Mouse (Mus musculus) liver, embryonic 16.5 days (tissue): ENCODE measurements around the gene Pygm. TPM values are rescaled to one million over a fixed set of nuclear protein-coding genes. Genes with fewer than 3 reads are reported as not detected.
A peak's percentile ranks its signal among the peaks of the same experiment; 100 is the strongest.

Experiments used
- ATAC-seq: fragments of 200-750 bp; cut with Nextera tagmentation; 2 replicates; pipeline ENCODE4 v1.8.0; 2017; ENCODE audit warnings: low read depth, mild to moderate bottlenecking, moderate number of reproducible peaks, moderate library complexity
- H3K27ac ChIP-seq: fragments of 300-500 bp; sonication (generic); 2 replicates; pipeline ENCODE4 v1.5.1; 2014; ENCODE audit warnings: mild to moderate bottlenecking, low read length
- H3K27me3 ChIP-seq: fragments of 300-500 bp; sonication (generic); 2 replicates; pipeline ENCODE4 v1.6.1; 2014; ENCODE audit warnings: low read depth, low read length, mixed read lengths; ENCODE audit not compliant: control insufficient read depth, insufficient read depth
- H3K36me3 ChIP-seq: fragments of 300-500 bp; sonication (generic); 2 replicates; pipeline ENCODE4 v1.6.1; 2014; ENCODE audit warnings: mild to moderate bottlenecking; ENCODE audit not compliant: control insufficient read depth, insufficient read depth
- H3K4me1 ChIP-seq: fragments of 300-500 bp; sonication (generic); 2 replicates; pipeline ENCODE4 v1.6.1; 2014; ENCODE audit warnings: low read depth, low read length, mixed read lengths; ENCODE audit not compliant: control insufficient read depth
- H3K4me2 ChIP-seq: fragments of 300-500 bp; sonication (generic); 2 replicates; pipeline ENCODE4 v1.6.1; 2014; ENCODE audit warnings: low read depth, low read length, mixed read lengths
- H3K4me3 ChIP-seq: fragments of 300-500 bp; sonication (generic); 2 replicates; pipeline ENCODE4 v1.5.1; 2014; ENCODE audit warnings: low read depth, mild to moderate bottlenecking, low read length
- H3K9ac ChIP-seq: fragments of 300-500 bp; sonication (generic); 2 replicates; pipeline ENCODE4 v1.6.1; 2014; ENCODE audit warnings: low read depth, low read length
- H3K9me3 ChIP-seq: fragments of 300-500 bp; sonication (generic); replicated peaks from 2 replicates; pipeline ENCODE4 v1.6.1; 2016; ENCODE audit warnings: low read length; ENCODE audit not compliant: control insufficient read depth
- WGBS: fragments of 180-500 bp; shearing (Covaris S2); extraction: QIAGEN DNeasy Blood & Tissue Kit; methylation state at CpG from one replicate; pipeline ENCODE4 v1.1.7; 2014; ENCODE audit not compliant: insufficient replicate concordance; 5-methylcytosine and 5-hydroxymethylcytosine counted together
- polyA plus RNA-seq: library from polyadenylated mRNA; unstranded; fragments of >200 nt; fragmentation: Nextera tagmentation; extraction: Ambion mirVana; gene quantifications from 2 replicates; pipeline ENCODE4 v1.2.1, GENCODE M21; 2015

Pygm gene
- polyA plus RNA-seq, 1 experiment from 2014 or later: 11.2 TPM

- Histone ChIP-seq H3K27ac (peak within 1 kb of the TSS; percentile 73), H3K9me3 (no peaks in the 10 kb centered on the region), H3K4me3 (peak within 1 kb of the TSS; percentile 58), H3K9ac (peak within 1 kb of the TSS; percentile 51), H3K4me1 (peaks cover 7% of the 10 kb centered on the region), H3K4me2 (peak within 1 kb of the TSS; percentile 80), H3K27me3 (peaks cover 36% of the 10 kb centered on the region), H3K36me3 (no peaks in the 10 kb centered on the region)
- ATAC-seq: peak; percentile 23; the same call in 1 of the 2 replicates
- WGBS: under 1% methylated on average over 75 of the region's 87 CpGs
Observed at GRCm38 (mm10) chr19:6399285-6400095, 15.3 kb downstream of the Pygm start, which contains the start of gene Rasgrp2. Rasgrp2 (plus strand) TSS chr19:6399340.

GRCm38 (mm10) chr19:6400096-6401086 lies 16.2 kb downstream of the Pygm start:
- H3K36me3 ChIP-seq: no peaks in the 10 kb centered on the region
- H3K9me3 ChIP-seq: no peaks in the 10 kb centered on the region
- H3K9ac ChIP-seq: peak overlapping the region; percentile 51
- ATAC-seq: no peak
- 2% methylated on average over 29 of the region's 29 CpGs for WGBS
- peak overlapping the region; percentile 80 for H3K4me2 ChIP-seq
- peaks cover 36% of the 10 kb centered on the region for H3K27me3 ChIP-seq
- peaks cover 7% of the 10 kb centered on the region for H3K4me1 ChIP-seq
- H3K27ac ChIP-seq: peak overlapping the region; percentile 74
- peak overlapping the region; percentile 58 for H3K4me3 ChIP-seq

DNA sequence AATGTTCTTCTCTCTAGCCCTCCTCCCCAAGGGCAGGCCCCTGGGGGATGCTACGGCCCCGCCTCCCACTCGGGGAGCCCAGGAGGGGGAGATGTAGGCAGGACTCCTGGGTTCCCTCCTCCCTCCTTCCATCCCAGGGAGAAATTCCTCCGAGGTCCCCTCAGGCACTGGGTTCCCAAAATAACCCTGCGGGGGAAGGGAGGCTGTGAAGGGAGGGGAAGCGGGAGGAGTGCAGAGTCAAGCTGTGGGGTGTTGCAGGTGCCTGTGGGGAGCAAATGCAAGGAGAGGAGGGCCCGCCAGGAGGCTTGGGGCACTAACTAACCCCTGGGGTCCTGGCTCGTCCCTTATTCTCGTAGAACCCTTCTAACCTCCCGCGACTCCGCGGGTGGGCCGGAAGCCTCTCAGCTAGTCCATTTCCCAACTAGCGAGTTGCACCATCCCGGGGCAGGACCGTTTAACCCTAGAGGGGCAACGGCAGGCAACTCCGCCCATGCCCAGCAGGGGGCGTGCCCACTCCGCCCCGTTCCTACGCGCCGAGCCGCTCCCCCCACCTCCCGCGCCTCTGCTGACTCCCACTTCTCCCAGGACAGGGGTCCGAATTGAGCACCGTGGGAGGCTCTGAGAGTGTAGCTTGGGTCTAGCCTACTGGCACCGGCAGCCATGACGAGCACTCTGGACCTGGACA lies 17.1 kb downstream of the Pygm start:
- Histone ChIP-seq H3K27me3 (peaks cover 36% of the 10 kb centered on the region), H3K4me2 (peak overlapping the region; percentile 80), H3K4me1 (peaks cover 7% of the 10 kb centered on the region), H3K27ac (peak overlapping the region; percentile 74), H3K36me3 (no peaks in the 10 kb centered on the region), H3K4me3 (peak overlapping the region; percentile 58), H3K9me3 (no peaks in the 10 kb centered on the region), H3K9ac (peak overlapping the region; percentile 30; the same call in 1 of the 2 replicates)
- ATAC-seq: peak; percentile 54
- 0% methylated on average over 32 of the region's 32 CpGs for WGBS

DNA sequence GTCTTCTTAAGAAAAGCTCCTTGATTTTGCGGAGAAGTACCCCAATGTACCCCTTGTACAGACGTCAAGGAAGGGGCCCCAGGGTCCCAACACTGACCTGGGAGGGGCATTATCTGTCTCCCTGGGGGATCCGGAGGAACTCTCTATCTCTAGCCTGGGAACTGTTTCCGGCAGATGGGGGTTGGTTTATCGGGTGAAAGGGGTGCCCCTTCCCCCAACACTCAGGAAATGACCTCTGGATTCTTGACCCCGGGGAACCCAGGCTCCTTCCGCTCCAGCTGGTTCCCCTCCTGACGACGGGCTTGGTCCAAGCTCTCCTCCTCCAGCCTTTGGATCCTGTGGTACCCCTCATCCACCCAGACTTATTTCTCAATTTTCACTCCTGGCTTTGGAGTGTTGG lies 17.8 kb downstream of the Pygm start:
- H3K36me3 ChIP-seq: no peaks in the 10 kb centered on the region
- WGBS: under 1% methylated on average over 9 of the region's 9 CpGs
- no peaks in the 10 kb centered on the region for H3K9me3 ChIP-seq
- peak overlapping the region; percentile 80 for H3K4me2 ChIP-seq
- H3K4me1 ChIP-seq: peaks cover 7% of the 10 kb centered on the region
- peak; percentile 32 for ATAC-seq
- H3K9ac ChIP-seq: peak overlapping the region; percentile 30; the same call in 1 of the 2 replicates
- peaks cover 36% of the 10 kb centered on the region for H3K27me3 ChIP-seq
- H3K4me3 ChIP-seq: peak overlapping the region; percentile 58
- peak overlapping the region; percentile 70; the same call in 1 of the 2 replicates for H3K27ac ChIP-seq

- Histone ChIP-seq H3K9ac (no peak overlapping the region), H3K27ac (no peak overlapping the region), H3K27me3 (peaks cover 28% of the 10 kb centered on the region), H3K4me2 (no peak overlapping the region), H3K9me3 (no peaks in the 10 kb centered on the region), H3K4me3 (no peak overlapping the region), H3K36me3 (no peaks in the 10 kb centered on the region), H3K4me1 (peaks cover 7% of the 10 kb centered on the region)
- ATAC-seq: no peak
- 75% methylated on average over 10 of the region's 10 CpGs for WGBS
Observed at GRCm38 (mm10) chr19:6403869-6404268, 19.7 kb downstream of the Pygm start.

DNA sequence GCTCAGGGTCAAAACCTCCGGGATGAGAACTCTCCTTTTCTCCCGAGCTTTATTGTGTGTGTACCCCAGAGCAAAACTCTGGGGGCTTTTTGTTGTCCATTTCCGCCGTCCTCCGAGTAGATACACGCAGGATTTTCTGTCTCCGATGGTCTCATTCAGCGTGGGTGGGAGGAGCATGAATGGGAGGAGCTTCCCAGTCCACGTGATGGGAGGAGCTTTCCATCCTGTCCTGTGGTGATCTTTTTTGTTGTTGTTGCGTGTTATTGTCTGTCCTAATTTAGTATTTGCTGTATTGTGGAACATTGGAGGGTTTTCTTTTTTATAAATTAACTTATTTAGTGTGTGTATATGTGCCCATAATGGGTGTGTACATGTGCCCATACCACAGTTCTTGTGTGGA lies 21.2 kb downstream of the Pygm start:
- peaks cover 13% of the 10 kb centered on the region for H3K27me3 ChIP-seq

GRCm38 (mm10) chr19:6407109-6407508 lies 22.9 kb downstream of the Pygm start:
- no peak overlapping the region for H3K4me2 ChIP-seq
- no peaks in the 10 kb centered on the region for H3K36me3 ChIP-seq
- WGBS: 70% methylated on average over 8 of the region's 8 CpGs
- H3K4me3 ChIP-seq: no peak overlapping the region
- H3K4me1 ChIP-seq: peaks cover 3% of the 10 kb centered on the region; the same call in 1 of the 2 replicates
- no peak overlapping the region for H3K9ac ChIP-seq
- no peaks in the 10 kb centered on the region for H3K9me3 ChIP-seq
- H3K27me3 ChIP-seq: no peaks in the 10 kb centered on the region
- ATAC-seq: no peak
- no peak overlapping the region for H3K27ac ChIP-seq

More for the DNA sequence above, 21.2 kb downstream of the Pygm start:
- Histone ChIP-seq H3K9ac (no peak overlapping the region), H3K4me1 (peaks cover 3% of the 10 kb centered on the region), H3K4me2 (no peak overlapping the region), H3K4me3 (no peak overlapping the region), H3K27ac (no peak overlapping the region), H3K36me3 (no peaks in the 10 kb centered on the region), H3K9me3 (no peaks in the 10 kb centered on the region)
- 72% methylated on average over 10 of the region's 10 CpGs for WGBS
- no peak for ATAC-seq

- no peak for ATAC-seq
- H3K4me1 ChIP-seq: no peaks in the 10 kb centered on the region
- H3K4me3 ChIP-seq: no peak overlapping the region
- no peak overlapping the region for H3K27ac ChIP-seq
- H3K27me3 ChIP-seq: no peaks in the 10 kb centered on the region
- H3K4me2 ChIP-seq: no peak overlapping the region
- WGBS: 68% methylated on average over 16 of the region's 16 CpGs
- H3K36me3 ChIP-seq: no peaks in the 10 kb centered on the region
- no peak overlapping the region for H3K9ac ChIP-seq
- no peaks in the 10 kb centered on the region for H3K9me3 ChIP-seq
Observed at GRCm38 (mm10) chr19:6407816-6408510, 23.8 kb downstream of the Pygm start.
